Mouse (Mus musculus): Measurements from ENCODE around the gene Lsm2. TPM values are rescaled to one million over a fixed set of nuclear protein-coding genes. Genes with fewer than 3 reads are reported as not detected.
A peak's percentile ranks its signal among the peaks of the same experiment; 100 is the strongest.

Lsm2 gene
- polyA plus RNA-seq, 1 experiment from 2014 or later: 110 TPM

- WGBS: 83% methylated on average over 13 of the region's 13 CpGs
- Histone ChIP-seq H3K4me3 (replicated peaks; ENCODE audit: low read depth, low read length) (no peak overlapping the region), H3K36me3 (ENCODE audit: control insufficient read depth, insufficient read depth, low read length) (no peaks in the 10 kb centered on the region), H3K4me1 (ENCODE audit: control insufficient read depth, insufficient read depth, low read length) (peaks cover 3% of the 10 kb centered on the region; the same call in 1 of the 2 replicates), H3K9ac (replicated peaks; ENCODE audit: low read length) (no peak overlapping the region), H3K9me3 (ENCODE audit: control insufficient read depth, low read length) (no peaks in the 10 kb centered on the region), H3K4me2 (ENCODE audit: low read length) (no peak overlapping the region), H3K27ac (replicated peaks; ENCODE audit: low read depth, low read length) (no peak overlapping the region), H3K27me3 (ENCODE audit: control insufficient read depth, insufficient read depth, low read length) (no peaks in the 10 kb centered on the region)
- no peak for DNase-seq
- no peak for ATAC-seq (ENCODE audit: low FRiP score, low TSS enrichment)
Measured at GRCm38 (mm10) chr17:35024261-35024660, 42.6 kb downstream of the Lsm2 start.

GRCm38 (mm10) chr17:35024691-35025488 lies 43.2 kb downstream of the Lsm2 start:
- 64% methylated on average over 7 of the region's 10 CpGs for WGBS
- Histone ChIP-seq H3K9me3 (ENCODE audit: control insufficient read depth, low read length) (no peaks in the 10 kb centered on the region), H3K4me2 (ENCODE audit: low read length) (no peak overlapping the region), H3K36me3 (ENCODE audit: control insufficient read depth, insufficient read depth, low read length) (no peaks in the 10 kb centered on the region), H3K27me3 (ENCODE audit: control insufficient read depth, insufficient read depth, low read length) (no peaks in the 10 kb centered on the region), H3K27ac (replicated peaks; ENCODE audit: low read depth, low read length) (no peak overlapping the region), H3K4me1 (ENCODE audit: control insufficient read depth, insufficient read depth, low read length) (peaks cover 8% of the 10 kb centered on the region), H3K4me3 (replicated peaks; ENCODE audit: low read depth, low read length) (no peak overlapping the region), H3K9ac (replicated peaks; ENCODE audit: low read length) (no peak overlapping the region)
- DNase-seq (no peak), ATAC-seq (ENCODE audit: low FRiP score, low TSS enrichment) (no peak)

- H3K36me3 ChIP-seq (ENCODE audit: control insufficient read depth, insufficient read depth, low read length): no peaks in the 10 kb centered on the region
- no peak for ATAC-seq (ENCODE audit: low FRiP score, low TSS enrichment)
- no peak overlapping the region for H3K9ac ChIP-seq (replicated peaks; ENCODE audit: low read length)
- WGBS: 87% methylated on average over 5 of the region's 5 CpGs
- H3K4me1 ChIP-seq (ENCODE audit: control insufficient read depth, insufficient read depth, low read length): peaks cover 11% of the 10 kb centered on the region
- no peak for DNase-seq
- H3K9me3 ChIP-seq (ENCODE audit: control insufficient read depth, low read length): no peaks in the 10 kb centered on the region
- no peak overlapping the region for H3K4me2 ChIP-seq (ENCODE audit: low read length)
- no peak overlapping the region for H3K4me3 ChIP-seq (replicated peaks; ENCODE audit: low read depth, low read length)
- no peaks in the 10 kb centered on the region for H3K27me3 ChIP-seq (ENCODE audit: control insufficient read depth, insufficient read depth, low read length)
- H3K27ac ChIP-seq (replicated peaks; ENCODE audit: low read depth, low read length): no peak overlapping the region
Measured at GRCm38 (mm10) chr17:35026206-35026605, 44.5 kb downstream of the Lsm2 start.

DNA sequence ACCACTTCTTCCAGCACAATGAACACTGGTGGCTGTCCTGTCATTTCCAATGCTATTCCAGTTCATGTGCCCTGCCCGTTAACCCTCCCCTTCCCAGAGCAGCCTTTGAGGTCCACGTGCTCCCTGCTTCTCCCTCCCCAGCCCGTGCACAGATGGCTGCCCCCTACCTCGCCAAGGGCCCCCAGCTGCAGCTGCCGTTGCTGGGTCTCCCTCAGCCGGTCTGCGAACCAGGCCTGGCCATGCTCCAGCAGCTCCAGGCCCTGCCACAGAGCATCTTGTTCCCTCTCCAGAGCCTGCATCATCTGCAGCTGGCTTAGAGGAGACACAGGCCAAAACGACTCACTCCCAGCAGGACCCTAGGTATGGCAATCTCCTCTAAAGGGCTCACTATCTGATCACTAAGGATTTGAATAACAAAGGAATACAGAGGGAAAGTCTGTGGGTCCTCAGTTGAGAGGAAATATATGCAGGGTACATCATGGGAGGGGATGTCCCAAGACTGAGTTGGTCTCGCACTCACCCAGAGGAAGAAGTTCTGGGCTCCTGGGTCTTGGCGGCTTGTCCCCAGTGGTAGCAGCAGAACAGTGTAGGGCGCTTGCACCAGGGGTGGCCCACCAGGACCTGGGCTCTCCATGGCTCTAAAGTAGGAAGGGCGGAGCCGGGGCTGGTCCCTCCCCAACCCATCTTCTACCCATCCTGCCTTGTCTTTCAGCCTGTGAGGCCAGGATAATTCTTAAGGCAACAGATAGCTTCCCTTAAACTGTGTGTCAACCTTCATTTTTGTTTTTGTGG lies 45.8 kb downstream of the Lsm2 start, which contains the start of gene Sapcd1:
Gene Sapcd1 (minus strand): TSS at position 740 of the 792 bp plus-strand sequence.
- peak within 1 kb of the TSS; percentile 63 for H3K27ac ChIP-seq (replicated peaks; ENCODE audit: low read depth, low read length)
- H3K9me3 ChIP-seq (ENCODE audit: control insufficient read depth, low read length): no peaks in the 10 kb centered on the region
- H3K36me3 ChIP-seq (ENCODE audit: control insufficient read depth, insufficient read depth, low read length): no peaks in the 10 kb centered on the region
- no peaks in the 10 kb centered on the region for H3K27me3 ChIP-seq (ENCODE audit: control insufficient read depth, insufficient read depth, low read length)
- DNase-seq (peak; percentile 61), ATAC-seq (ENCODE audit: low FRiP score, low TSS enrichment) (peak; percentile 65)
- no peak within 1 kb of the TSS for H3K9ac ChIP-seq (replicated peaks; ENCODE audit: low read length)
- no peak within 1 kb of the TSS for H3K4me3 ChIP-seq (replicated peaks; ENCODE audit: low read depth, low read length)
- H3K4me2 ChIP-seq (ENCODE audit: low read length): no peak within 1 kb of the TSS
- H3K4me1 ChIP-seq (ENCODE audit: control insufficient read depth, insufficient read depth, low read length): peaks cover 8% of the 10 kb centered on the region; the same call in 1 of the 2 replicates
- 24% methylated on average over 13 of the region's 13 CpGs for WGBS

DNA sequence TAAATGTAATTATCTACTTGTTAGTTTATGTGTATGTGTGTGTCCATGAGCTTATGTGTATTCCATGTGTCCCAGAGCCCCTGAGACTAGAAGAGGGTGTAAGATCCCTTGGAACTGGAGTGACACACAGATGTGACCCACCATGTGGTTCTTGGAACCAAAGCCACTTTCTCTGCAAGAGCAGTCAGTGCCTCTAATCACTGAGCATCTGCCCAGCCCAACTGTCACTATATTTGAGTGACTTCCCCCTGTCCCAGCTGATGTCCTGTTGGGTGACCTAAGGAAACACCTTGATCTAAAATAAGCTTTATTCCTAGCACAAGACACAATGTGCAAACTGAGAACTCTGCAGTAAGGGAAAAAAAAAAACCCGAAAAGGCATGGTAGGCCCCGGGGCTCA lies 46.7 kb downstream of the Lsm2 start:
- DNase-seq (no peak), ATAC-seq (ENCODE audit: low FRiP score, low TSS enrichment) (no peak)
- no peaks in the 10 kb centered on the region for H3K36me3 ChIP-seq (ENCODE audit: control insufficient read depth, insufficient read depth, low read length)

DNA sequence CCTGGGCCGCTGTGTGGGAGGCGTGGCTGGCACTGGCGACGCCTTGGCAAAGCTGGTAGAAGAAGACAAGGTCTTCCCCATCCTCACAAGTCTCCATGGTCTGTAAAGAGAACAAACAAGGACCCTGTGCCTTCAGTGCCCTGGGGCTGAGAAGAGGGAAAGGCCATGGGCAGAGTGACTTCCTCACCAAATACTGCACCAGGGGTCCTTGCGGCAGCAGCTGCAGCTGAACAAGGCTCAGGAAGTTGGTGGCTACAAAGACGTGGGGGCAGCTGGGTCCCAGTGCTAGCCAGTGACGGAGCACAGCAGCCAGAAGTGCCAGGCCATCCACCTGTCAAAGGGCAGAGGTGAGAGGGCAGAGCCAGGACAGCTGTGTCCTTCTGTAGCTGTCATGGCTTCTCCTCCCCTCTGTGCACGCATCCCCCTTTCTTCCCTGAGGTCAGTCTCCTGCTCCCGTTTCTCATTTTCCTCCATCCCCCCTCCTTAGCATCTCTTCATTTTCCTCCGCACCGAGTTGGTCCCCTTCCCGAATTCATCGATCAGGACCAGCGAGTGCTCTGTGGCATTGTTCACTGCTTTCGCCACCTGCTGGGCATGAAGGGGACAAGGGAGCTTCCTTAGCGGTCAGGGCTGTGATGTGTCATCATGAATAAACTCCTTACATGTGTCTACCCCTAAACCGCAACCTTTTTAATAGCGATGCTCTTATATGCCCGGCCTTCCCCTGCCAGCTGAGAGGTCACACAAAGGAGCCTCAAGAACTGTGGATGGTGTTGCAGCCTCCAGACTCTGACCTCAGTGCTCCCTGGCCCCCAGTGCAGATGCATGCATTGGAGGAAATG lies 48.2 kb downstream of the Lsm2 start:
- H3K36me3 ChIP-seq (ENCODE audit: control insufficient read depth, insufficient read depth, low read length): no peaks in the 10 kb centered on the region
- no peak overlapping the region for H3K4me3 ChIP-seq (replicated peaks; ENCODE audit: low read depth, low read length)
- H3K27ac ChIP-seq (replicated peaks; ENCODE audit: low read depth, low read length): no peak overlapping the region
- WGBS: 29% methylated on average over 19 of the region's 19 CpGs
- no peak for ATAC-seq (ENCODE audit: low FRiP score, low TSS enrichment)
- DNase-seq: peak; percentile 75
- no peaks in the 10 kb centered on the region for H3K9me3 ChIP-seq (ENCODE audit: control insufficient read depth, low read length)
- H3K9ac ChIP-seq (replicated peaks; ENCODE audit: low read length): 0 out of 2 replicates have a peak overlapping the region, but pooled peaks have one; percentile 31
- H3K4me1 ChIP-seq (ENCODE audit: control insufficient read depth, insufficient read depth, low read length): peaks cover 8% of the 10 kb centered on the region; the same call in 1 of the 2 replicates
- peak overlapping the region; percentile 43 for H3K4me2 ChIP-seq (ENCODE audit: low read length)
- no peaks in the 10 kb centered on the region for H3K27me3 ChIP-seq (ENCODE audit: control insufficient read depth, insufficient read depth, low read length)

More for the DNA sequence above, 46.7 kb downstream of the Lsm2 start:
- 0 out of 2 replicates have a peak overlapping the region, but pooled peaks have one; percentile 20 for H3K27ac ChIP-seq (replicated peaks; ENCODE audit: low read depth, low read length)
- H3K4me1 ChIP-seq (ENCODE audit: control insufficient read depth, insufficient read depth, low read length): peaks cover 8% of the 10 kb centered on the region; the same call in 1 of the 2 replicates
- no peaks in the 10 kb centered on the region for H3K27me3 ChIP-seq (ENCODE audit: control insufficient read depth, insufficient read depth, low read length)
- H3K9me3 ChIP-seq (ENCODE audit: control insufficient read depth, low read length): no peaks in the 10 kb centered on the region
- H3K4me3 ChIP-seq (replicated peaks; ENCODE audit: low read depth, low read length): no peak overlapping the region
- H3K4me2 ChIP-seq (ENCODE audit: low read length): no peak overlapping the region
- H3K9ac ChIP-seq (replicated peaks; ENCODE audit: low read length): no peak overlapping the region
- 91% methylated on average over 2 of the region's 2 CpGs for WGBS

- Histone ChIP-seq H3K9ac (replicated peaks; ENCODE audit: low read length) (no peak overlapping the region), H3K9me3 (ENCODE audit: control insufficient read depth, low read length) (no peaks in the 10 kb centered on the region), H3K4me1 (ENCODE audit: control insufficient read depth, insufficient read depth, low read length) (peaks cover 8% of the 10 kb centered on the region; the same call in 1 of the 2 replicates), H3K36me3 (ENCODE audit: control insufficient read depth, insufficient read depth, low read length) (no peaks in the 10 kb centered on the region), H3K27ac (replicated peaks; ENCODE audit: low read depth, low read length) (no peak overlapping the region), H3K27me3 (ENCODE audit: control insufficient read depth, insufficient read depth, low read length) (no peaks in the 10 kb centered on the region), H3K4me3 (replicated peaks; ENCODE audit: low read depth, low read length) (no peak overlapping the region), H3K4me2 (ENCODE audit: low read length) (no peak overlapping the region)
- ATAC-seq (ENCODE audit: low FRiP score, low TSS enrichment) (no peak), DNase-seq (no peak)
- WGBS: 93% methylated on average over 11 of the region's 11 CpGs
Measured at GRCm38 (mm10) chr17:35031272-35031671, 49.6 kb downstream of the Lsm2 start.

DNA sequence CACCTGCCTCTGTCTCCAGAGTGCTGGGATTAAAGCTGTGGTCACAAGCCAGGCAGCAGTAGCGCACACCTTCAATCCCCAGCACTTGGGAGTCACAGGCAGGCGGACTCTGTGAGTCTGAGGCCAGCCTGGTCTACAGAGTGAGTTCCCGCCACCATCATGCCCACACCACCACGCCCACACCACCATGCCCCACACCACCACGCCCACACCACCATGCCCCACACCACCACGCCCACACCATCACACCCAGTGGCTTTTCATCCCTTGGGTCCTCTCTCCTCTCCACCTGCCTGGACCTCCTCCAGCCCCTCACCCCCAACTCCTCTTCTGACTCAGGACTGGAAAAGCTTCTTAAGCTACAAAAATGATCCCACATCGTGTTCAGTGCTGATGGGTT lies 50.2 kb downstream of the Lsm2 start:
- no peak overlapping the region for H3K9ac ChIP-seq (replicated peaks; ENCODE audit: low read length)
- no peaks in the 10 kb centered on the region for H3K36me3 ChIP-seq (ENCODE audit: control insufficient read depth, insufficient read depth, low read length)
- ATAC-seq (ENCODE audit: low FRiP score, low TSS enrichment) (no peak), DNase-seq (no peak)
- WGBS: 88% methylated on average over 7 of the region's 7 CpGs
- H3K4me1 ChIP-seq (ENCODE audit: control insufficient read depth, insufficient read depth, low read length): peaks cover 8% of the 10 kb centered on the region; the same call in 1 of the 2 replicates
- H3K4me2 ChIP-seq (ENCODE audit: low read length): no peak overlapping the region
- no peaks in the 10 kb centered on the region for H3K27me3 ChIP-seq (ENCODE audit: control insufficient read depth, insufficient read depth, low read length)
- no peaks in the 10 kb centered on the region for H3K9me3 ChIP-seq (ENCODE audit: control insufficient read depth, low read length)
- no peak overlapping the region for H3K27ac ChIP-seq (replicated peaks; ENCODE audit: low read depth, low read length)
- no peak overlapping the region for H3K4me3 ChIP-seq (replicated peaks; ENCODE audit: low read depth, low read length)

Measured in midbrain, embryonic 14.5 days (tissue).